Mouse (Mus musculus) lung, postnatal 0 days (tissue): ENCODE measurements around the gene Fbxo10. TPM values are rescaled to one million over a fixed set of nuclear protein-coding genes. Genes with fewer than 3 reads are reported as not detected.
A peak's percentile ranks its signal among the peaks of the same experiment; 100 is the strongest.

Experiments used
- ATAC-seq: fragments of 200-750 bp; cut with Nextera tagmentation; 2 replicates; pipeline ENCODE4 v1.8.0; 2017; ENCODE audit warnings: moderate library complexity
- DNase-seq: peaks from one replicate; pipeline ENCODE4 v3.0.0-alpha.2; 2016; ENCODE audit warnings: low spot score
- H3K27ac ChIP-seq: fragments of 300-500 bp; sonication (generic); 2 replicates; pipeline ENCODE4 v1.5.1; 2014; ENCODE audit warnings: antibody characterized with exemption, mild to moderate bottlenecking, low read length, mixed read lengths
- H3K27me3 ChIP-seq: fragments of 300-500 bp; sonication (generic); replicated peaks from 2 replicates; pipeline ENCODE4 v1.6.1; 2014; ENCODE audit warnings: low read length, mixed read lengths; ENCODE audit not compliant: insufficient read depth
- H3K36me3 ChIP-seq: fragments of 300-500 bp; sonication (generic); 2 replicates; pipeline ENCODE4 v1.6.1; 2014; ENCODE audit warnings: low read length, mixed read lengths; ENCODE audit not compliant: insufficient read depth
- H3K4me1 ChIP-seq: fragments of 300-500 bp; sonication (generic); 2 replicates; pipeline ENCODE4 v1.6.1; 2014; ENCODE audit warnings: antibody characterized with exemption, low read depth, low read length, mixed read lengths; ENCODE audit not compliant: insufficient read depth
- H3K4me2 ChIP-seq: fragments of 300-500 bp; sonication (generic); replicated peaks from 2 replicates; pipeline ENCODE4 v1.6.1; 2014; ENCODE audit warnings: low read depth, mild to moderate bottlenecking, low read length, moderate library complexity, mixed read lengths
- H3K4me3 ChIP-seq: fragments of 300-500 bp; sonication (generic); 2 replicates; pipeline ENCODE4 v1.5.1; 2014; ENCODE audit warnings: low read depth, low read length
- H3K9ac ChIP-seq: fragments of 300-500 bp; sonication (generic); replicated peaks from 2 replicates; pipeline ENCODE4 v1.6.1; 2014; ENCODE audit warnings: low read depth, mild to moderate bottlenecking
- H3K9me3 ChIP-seq: fragments of 300-500 bp; sonication (generic); 2 replicates; pipeline ENCODE4 v1.6.1; 2016; ENCODE audit warnings: low read length, mixed read lengths
- CTCF ChIP-seq: IDR thresholded peaks from 2 replicates; pipeline ENCODE4 v1.5.1; 2016; ENCODE audit warnings: antibody characterized with exemption, mild to moderate bottlenecking
- EP300 ChIP-seq: IDR thresholded peaks from 2 replicates; pipeline ENCODE4 v1.6.1; 2016; ENCODE audit warnings: antibody characterized with exemption, mild to moderate bottlenecking, control low read depth
- WGBS: fragments of 180-500 bp; shearing (Covaris S2); extraction: QIAGEN DNeasy Blood & Tissue Kit; methylation state at CpG from one replicate; pipeline ENCODE4 v1.1.7; 2014; 5-methylcytosine and 5-hydroxymethylcytosine counted together
- polyA plus RNA-seq: library from polyadenylated mRNA; unstranded; fragments of >200 nt; fragmentation: Nextera tagmentation; extraction: Ambion mirVana; gene quantifications from 2 replicates; pipeline ENCODE4 v1.2.1, GENCODE M21; 2015

The Fbxo10 gene
- polyA plus RNA-seq, 1 experiment from 2014 or later, result 5.9 TPM

- H3K4me2 ChIP-seq, result peak within 1 kb of the TSS; percentile 86
- no peaks in the 10 kb centered on the region for H3K27me3 ChIP-seq
- no peaks in the 10 kb centered on the region for H3K36me3 ChIP-seq
- H3K9ac ChIP-seq, result peak within 1 kb of the TSS; percentile 69
- ATAC-seq (peak; percentile 98), DNase-seq (peak; percentile 100)
- H3K9me3 ChIP-seq, result no peaks in the 10 kb centered on the region
- peaks cover 8% of the 10 kb centered on the region; the same call in 1 of the 2 replicates for H3K4me1 ChIP-seq
- WGBS, result under 1% methylated on average over 61 of the region's 63 CpGs
- TF ChIP-seq EP300 (0 out of 2 replicates have a peak, but pooled peaks have one; percentile 7), CTCF (no peak)
- H3K27ac ChIP-seq, result peak within 1 kb of the TSS; percentile 96
- H3K4me3 ChIP-seq, result peak within 1 kb of the TSS; percentile 89
Measured at GRCm38 (mm10) chr4:45012105-45012975, 72.1 kb downstream of the Fbxo10 start, which contains the start of gene Zbtb5. Gene Zbtb5, minus strand, starts transcription at chr4:45012412.

GRCm38 (mm10) chr4:45011581-45012104, 72.8 kb downstream of the Fbxo10 start:
- H3K36me3 ChIP-seq, result no peaks in the 10 kb centered on the region
- peak overlapping the region; percentile 96 for H3K27ac ChIP-seq
- DNase-seq (peak; percentile 86), ATAC-seq (peak; percentile 38)
- TF ChIP-seq EP300, result no peak
- TF ChIP-seq CTCF, result no peak
- H3K27me3 ChIP-seq, result no peaks in the 10 kb centered on the region
- H3K4me3 ChIP-seq, result peak overlapping the region; percentile 89
- peaks cover 8% of the 10 kb centered on the region; the same call in 1 of the 2 replicates for H3K4me1 ChIP-seq
- peak overlapping the region; percentile 67 for H3K4me2 ChIP-seq
- peak overlapping the region; percentile 69 for H3K9ac ChIP-seq
- H3K9me3 ChIP-seq, result no peaks in the 10 kb centered on the region
- 0% methylated on average over 31 of the region's 31 CpGs for WGBS

- Histone ChIP-seq H3K4me2 (peak overlapping the region; percentile 67), H3K36me3 (no peaks in the 10 kb centered on the region), H3K9me3 (no peaks in the 10 kb centered on the region), H3K9ac (peak overlapping the region; percentile 36; the same call in 1 of the 2 replicates), H3K27me3 (no peaks in the 10 kb centered on the region), H3K4me1 (peaks cover 8% of the 10 kb centered on the region; the same call in 1 of the 2 replicates), H3K4me3 (peak overlapping the region; percentile 89), H3K27ac (peak overlapping the region; percentile 96)
- ATAC-seq (no peak), DNase-seq (peak; percentile 17)
- no peak for TF ChIP-seq CTCF
- no peak for TF ChIP-seq EP300
- 5% methylated on average over 11 of the region's 11 CpGs for WGBS
Measured at GRCm38 (mm10) chr4:45010806-45011415, 73.5 kb downstream of the Fbxo10 start.

- ATAC-seq, result no peak
- Histone ChIP-seq H3K4me2 (no peak overlapping the region), H3K9ac (no peak overlapping the region), H3K27me3 (no peaks in the 10 kb centered on the region), H3K27ac (no peak overlapping the region), H3K9me3 (no peaks in the 10 kb centered on the region), H3K36me3 (no peaks in the 10 kb centered on the region), H3K4me3 (no peak overlapping the region), H3K4me1 (no peaks in the 10 kb centered on the region)
- TF ChIP-seq CTCF (no peak), EP300 (no peak)
- DNase-seq, result no peak
- WGBS, result 82% methylated on average over 3 of the region's 3 CpGs
Measured at GRCm38 (mm10) chr4:45005452-45005851, 79.0 kb downstream of the Fbxo10 start.

- Histone ChIP-seq H3K27ac (no peak overlapping the region), H3K36me3 (peaks cover under 1% of the 10 kb centered on the region; the same call in 1 of the 2 replicates), H3K27me3 (no peaks in the 10 kb centered on the region), H3K9ac (no peak overlapping the region), H3K4me3 (no peak overlapping the region), H3K9me3 (no peaks in the 10 kb centered on the region), H3K4me2 (no peak overlapping the region), H3K4me1 (no peaks in the 10 kb centered on the region)
- DNase-seq (no peak), ATAC-seq (no peak)
- TF ChIP-seq CTCF (no peak), EP300 (no peak)
- WGBS, result 81% methylated on average over 6 of the region's 6 CpGs
Measured at GRCm38 (mm10) chr4:45000001-45000400, 84.4 kb downstream of the Fbxo10 start.

GRCm38 (mm10) chr4:44998071-44998470, 86.3 kb downstream of the Fbxo10 start:
- H3K9ac ChIP-seq, result no peak overlapping the region
- DNase-seq (no peak), ATAC-seq (no peak)
- no peaks in the 10 kb centered on the region for H3K4me1 ChIP-seq
- WGBS, result 63% methylated on average over 3 of the region's 3 CpGs
- peaks cover 12% of the 10 kb centered on the region; the same call in 1 of the 2 replicates for H3K36me3 ChIP-seq
- H3K27me3 ChIP-seq, result no peaks in the 10 kb centered on the region
- no peak for TF ChIP-seq EP300
- TF ChIP-seq CTCF, result no peak
- H3K4me2 ChIP-seq, result no peak overlapping the region
- no peak overlapping the region for H3K27ac ChIP-seq
- H3K9me3 ChIP-seq, result no peaks in the 10 kb centered on the region
- H3K4me3 ChIP-seq, result no peak overlapping the region
